15 mouse cellular contexts compared by ENCODE assay signal in genomic region chr9:61228230-61228631, GRCm38 (mm10).
A peak's percentile ranks its signal among the peaks of the same experiment; 100 is the strongest.
DNase-seq lines count a peak whose midpoint lies in the region; ATAC-seq lines count a peak whose summit lies in the region.
"Had no signal": no experiment of that assay in that cellular context is flagged by ENCODE, and none has a peak within 500 bp of the region (broad histone marks: within the 10 kb centered on the region; RNA-seq: fewer than 3 reads in every experiment).

No protein-coding gene starts in this region.

- H3K4me2 ChIP-seq in hindbrain, embryonic 15.5 days, result 0 out of 2 replicates have a peak overlapping the region, but pooled peaks have one; percentile 16
- H3K4me2 ChIP-seq in hindbrain, embryonic 12.5 days (replicated peaks), result no peak overlapping the region
- H3K4me2 ChIP-seq: embryonic facial prominence, embryonic 15.5 days; hindbrain, embryonic 13.5 days had no signal

- H3K27ac ChIP-seq in hindbrain, embryonic 15.5 days (replicated peaks), result no peak overlapping the region
- H3K27ac ChIP-seq in hindbrain, embryonic 12.5 days, result no peak overlapping the region
- H3K27ac ChIP-seq: embryonic facial prominence, embryonic 15.5 days; heart, embryonic 15.5 days; hindbrain, embryonic 13.5 days had no signal

- no peak overlapping the region for H3K4me3 ChIP-seq in hindbrain, embryonic 15.5 days
- no peak overlapping the region for H3K4me3 ChIP-seq in hindbrain, embryonic 12.5 days
- H3K4me3 ChIP-seq: embryonic facial prominence, embryonic 15.5 days; heart, embryonic 15.5 days; hindbrain, embryonic 13.5 days had no signal

- 46% methylated on average over 6 of the region's 6 CpGs for WGBS in hindbrain, embryonic 15.5 days
- WGBS in hindbrain, embryonic 12.5 days, result 56% methylated on average over 6 of the region's 6 CpGs

- H3K4me1 ChIP-seq in hindbrain, embryonic 15.5 days (replicated peaks), result peaks cover 22% of the 10 kb centered on the region
- peaks cover 18% of the 10 kb centered on the region for H3K4me1 ChIP-seq in hindbrain, embryonic 12.5 days

- no peaks in the 10 kb centered on the region; the same call in 1 of the 2 replicates for H3K27me3 ChIP-seq in hindbrain, embryonic 15.5 days
- peaks cover 33% of the 10 kb centered on the region for H3K27me3 ChIP-seq in hindbrain, embryonic 12.5 days
- H3K27me3 ChIP-seq: Patski had no signal

- no peaks in the 10 kb centered on the region for H3K9me3 ChIP-seq in hindbrain, embryonic 15.5 days
- H3K9me3 ChIP-seq in hindbrain, embryonic 12.5 days (replicated peaks), result 0 out of 2 replicates have a peak, but pooled peaks cover 3% of the 10 kb centered on the region
- H3K9me3 ChIP-seq: embryonic facial prominence, embryonic 15.5 days; heart, embryonic 15.5 days; hindbrain, embryonic 13.5 days had no signal

- DNase-seq in adrenal gland, postnatal 10 days, result peak; percentile 19
- DNase-seq in adrenal gland, postnatal 4 days (ENCODE audit: low spot score in 2 of 2), result no peak
- DNase-seq in ES-CJ7 (ENCODE audit: low read depth, low spot score), result peak; percentile 40
- peak; percentile 41 for DNase-seq in kidney, postnatal 14 days
- no peak for DNase-seq in cerebellum, postnatal 25 days
- no peak for DNase-seq in lung, adult 18-20 months
- DNase-seq: gastrocnemius, postnatal 10 days; layer of hippocampus, postnatal 36 days; thymus, postnatal 4 days had no signal

- no peaks in the 10 kb centered on the region for H3K36me3 ChIP-seq in hindbrain, embryonic 15.5 days
- H3K36me3 ChIP-seq in hindbrain, embryonic 12.5 days, result no peaks in the 10 kb centered on the region
- H3K36me3 ChIP-seq: embryonic facial prominence, embryonic 15.5 days; heart, embryonic 15.5 days; hindbrain, embryonic 13.5 days had no signal

- no peak overlapping the region for H3K9ac ChIP-seq in hindbrain, embryonic 15.5 days
- no peak overlapping the region for H3K9ac ChIP-seq in hindbrain, embryonic 12.5 days
- H3K9ac ChIP-seq: embryonic facial prominence, embryonic 15.5 days; hindbrain, embryonic 13.5 days had no signal

- ATAC-seq in hindbrain, embryonic 15.5 days (ENCODE audit: low FRiP score, low read depth), result no peak
- no peak for ATAC-seq in hindbrain, embryonic 12.5 days (ENCODE audit: low FRiP score)
- ATAC-seq: Patski had no signal

Comparison
In these comparisons a context has a peak if more than half of its experiments do, and no peak if none do; other contexts are left out.
1. DNase-seq: peak in adrenal gland, postnatal 10 days (single experiment), ES-CJ7 (single experiment) and kidney, postnatal 14 days (single experiment); none in adrenal gland, postnatal 4 days (0 of 2), cerebellum, postnatal 25 days (0 of 2) and lung, adult 18-20 months (0 of 2).